Mouse (Mus musculus) CD4-positive helper T cell, adult 2 months (primary cell): ENCODE results near the gene Ccdc130.

Experiments used
- DNase-seq: peaks from one replicate; pipeline ENCODE4 v3.0.0-alpha.2; 2012; ENCODE audit warnings: low read depth, missing footprints, low spot score

Ccdc130 gene

DNA sequence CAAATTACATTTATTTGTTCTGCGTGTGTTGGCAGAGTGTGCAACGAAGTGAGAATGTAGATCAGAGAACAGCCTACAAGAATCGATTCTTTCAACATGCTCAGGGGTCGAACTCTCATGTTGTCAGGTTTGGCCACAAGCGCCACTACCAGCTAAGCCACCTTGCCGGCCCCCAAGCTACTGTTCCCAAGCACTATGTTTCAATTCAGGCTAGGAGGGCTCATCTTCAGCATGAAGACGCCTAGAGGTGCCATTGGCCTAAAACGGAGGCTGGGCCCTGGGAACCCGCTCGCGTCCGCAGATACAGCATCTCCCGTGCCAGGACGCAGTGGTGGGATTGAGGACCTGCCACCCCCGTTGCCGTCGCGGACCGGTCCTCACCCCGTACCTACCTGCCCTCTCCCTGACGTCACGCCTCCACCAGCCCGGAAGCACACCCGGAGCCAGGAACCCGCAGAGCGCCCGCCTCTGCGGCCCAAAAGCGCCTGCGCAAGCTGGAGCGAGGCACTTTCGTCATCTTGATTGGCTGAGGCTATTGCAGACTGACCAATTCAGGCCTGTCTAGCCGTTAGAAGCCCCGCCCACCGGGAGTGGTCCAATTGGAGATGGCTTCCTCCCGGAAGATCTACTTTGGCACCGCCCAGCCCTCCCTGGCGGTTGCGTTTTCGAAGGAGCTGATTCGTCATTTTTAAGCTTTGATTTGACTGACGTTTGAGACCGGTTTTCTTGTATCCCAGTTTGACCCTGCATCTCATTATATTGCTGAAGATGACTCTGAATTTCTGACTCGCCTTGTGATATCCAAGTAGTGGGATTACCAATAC lies at the start of gene Ccdc130:
Gene Ccdc130, minus strand, starts transcription at position 431 of the 824 bp plus-strand sequence.
- peak; percentile 100 for DNase-seq

DNA sequence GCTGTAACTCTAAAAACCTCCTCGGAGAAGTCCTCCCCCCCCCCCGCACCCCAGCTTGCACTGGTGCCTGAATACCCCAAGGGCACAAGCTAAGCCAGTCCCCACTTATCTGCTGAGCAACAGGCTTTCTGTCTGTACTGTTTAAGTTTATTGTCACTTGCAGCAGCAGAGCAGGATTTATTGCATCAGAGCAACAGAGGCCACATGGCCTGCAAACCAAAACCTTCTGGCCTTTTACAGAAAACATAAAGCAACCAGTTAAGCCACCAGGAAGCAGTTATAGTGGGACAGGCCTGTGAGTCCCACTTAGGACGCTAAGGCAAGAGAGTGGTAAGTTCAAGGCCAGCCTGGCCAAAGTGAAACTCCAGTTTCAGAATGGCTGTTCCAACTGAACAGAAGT lies 38.2 kb upstream of the Ccdc130 start:
- DNase-seq = no peak

GRCm38 (mm10) chr8:84303951-84304350 lies 33.8 kb upstream of the Ccdc130 start:
- no peak for DNase-seq

- no peak for DNase-seq
These were observed 27.0 kb upstream of the Ccdc130 start for GRCm38 (mm10) chr8:84297029-84297785.

DNA sequence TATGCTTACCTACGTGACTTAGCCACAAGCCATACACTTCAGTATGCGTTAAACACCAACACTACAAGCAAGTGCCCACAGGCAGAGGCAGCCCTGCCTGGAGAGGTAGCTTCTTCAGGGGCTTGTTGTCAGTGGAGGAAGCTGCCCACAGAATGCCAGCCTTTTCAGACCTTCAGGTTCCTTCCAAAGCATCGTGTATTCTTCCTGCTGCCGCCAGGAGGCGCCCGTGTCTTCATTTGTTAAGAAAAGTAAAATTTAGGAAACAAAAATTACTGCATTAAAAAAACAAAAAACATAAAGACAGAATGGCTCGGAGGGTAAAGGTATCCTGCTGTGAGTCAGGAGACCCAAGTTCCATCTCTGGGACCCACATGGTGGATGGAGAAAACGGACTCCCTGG lies 21.5 kb upstream of the Ccdc130 start:
- peak; percentile 59 for DNase-seq

GRCm38 (mm10) chr8:84291086-84291485 lies 20.9 kb upstream of the Ccdc130 start:
- no peak for DNase-seq

GRCm38 (mm10) chr8:84288892-84289291 lies 18.7 kb upstream of the Ccdc130 start:
- DNase-seq = peak; percentile 16

DNA sequence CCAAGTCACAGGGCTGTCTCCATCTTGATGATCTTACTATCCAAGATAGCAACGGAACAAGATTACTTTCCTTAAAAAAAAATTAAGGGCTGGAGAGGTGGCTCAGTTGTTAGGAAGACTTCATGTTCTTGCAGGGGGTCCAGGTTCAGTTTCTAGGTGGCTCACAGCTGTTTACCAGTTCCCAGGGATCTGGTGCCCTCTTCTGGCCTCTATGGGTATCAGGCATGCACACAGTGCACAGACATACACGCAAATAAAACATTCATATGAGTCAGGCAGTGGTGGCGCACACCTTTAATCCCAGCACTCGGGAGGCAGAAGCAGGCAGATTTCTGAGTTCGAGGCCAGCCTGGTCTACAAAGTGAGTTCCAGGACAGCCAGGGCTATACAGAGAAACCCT lies 15.5 kb upstream of the Ccdc130 start:
- DNase-seq = peak; percentile 53

DNA sequence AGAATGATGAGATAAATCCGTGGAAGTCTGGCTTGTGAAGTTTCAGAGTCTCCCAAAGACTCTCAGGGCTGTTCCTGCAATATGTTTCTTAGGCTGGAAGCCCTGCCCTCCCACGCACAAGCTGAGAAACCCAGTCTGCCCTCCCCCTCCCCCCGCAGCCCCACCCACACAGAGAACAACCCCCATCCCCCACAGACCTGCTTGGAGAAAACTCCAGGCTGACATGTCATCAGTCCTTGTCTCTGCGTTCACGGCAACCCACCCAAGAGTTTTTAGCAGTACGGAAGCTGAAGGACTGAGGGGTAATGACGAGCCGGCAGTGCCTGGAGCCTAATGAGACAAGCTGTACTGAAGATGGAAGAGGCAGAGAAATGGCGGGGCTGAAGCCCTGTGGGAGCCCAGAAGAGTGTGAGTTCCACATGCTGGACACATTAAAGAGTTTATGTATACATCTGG lies 14.5 kb upstream of the Ccdc130 start:
- no peak for DNase-seq

GRCm38 (mm10) chr8:84280777-84281176 lies 10.6 kb upstream of the Ccdc130 start:
- no peak for DNase-seq

GRCm38 (mm10) chr8:84276447-84276846 lies 6.3 kb upstream of the Ccdc130 start:
- no peak for DNase-seq

- no peak for DNase-seq
These were observed 3.8 kb upstream of the Ccdc130 start for GRCm38 (mm10) chr8:84273968-84274367.

- no peak for DNase-seq
These were observed 2.1 kb upstream of the Ccdc130 start for GRCm38 (mm10) chr8:84272302-84272701.

GRCm38 (mm10) chr8:84261098-84261497 lies 9.1 kb downstream of the Ccdc130 start:
- no peak for DNase-seq

- peak; percentile 94 for DNase-seq
These were observed 13.2 kb downstream of the Ccdc130 start, which contains the start of gene Mri1 for GRCm38 (mm10) chr8:84256822-84257610. Gene Mri1, minus strand, starts transcription at chr8:84257326.

- peak; percentile 87 for DNase-seq
These were observed 13.7 kb downstream of the Ccdc130 start for GRCm38 (mm10) chr8:84256458-84256821.

DNA sequence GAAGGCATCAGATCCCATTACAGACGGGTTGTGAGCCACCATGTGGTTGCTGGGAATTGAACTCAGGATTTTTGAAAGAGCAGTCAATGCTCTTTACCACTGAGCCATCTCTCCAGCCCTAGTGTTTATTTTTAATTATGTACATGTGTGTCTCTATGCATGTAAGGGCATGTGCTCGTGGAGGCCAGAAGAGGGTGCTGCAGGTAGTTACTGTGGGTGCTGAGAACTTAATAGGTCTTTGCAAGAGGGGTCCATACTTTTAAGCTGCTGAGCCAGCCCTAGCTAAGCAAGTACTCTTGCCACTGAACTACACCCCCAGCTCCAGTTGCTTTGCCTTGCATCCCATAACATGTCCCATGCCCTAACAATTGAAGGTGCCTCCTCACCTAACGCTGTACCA lies 14.3 kb downstream of the Ccdc130 start:
- DNase-seq = peak; percentile 31

DNA sequence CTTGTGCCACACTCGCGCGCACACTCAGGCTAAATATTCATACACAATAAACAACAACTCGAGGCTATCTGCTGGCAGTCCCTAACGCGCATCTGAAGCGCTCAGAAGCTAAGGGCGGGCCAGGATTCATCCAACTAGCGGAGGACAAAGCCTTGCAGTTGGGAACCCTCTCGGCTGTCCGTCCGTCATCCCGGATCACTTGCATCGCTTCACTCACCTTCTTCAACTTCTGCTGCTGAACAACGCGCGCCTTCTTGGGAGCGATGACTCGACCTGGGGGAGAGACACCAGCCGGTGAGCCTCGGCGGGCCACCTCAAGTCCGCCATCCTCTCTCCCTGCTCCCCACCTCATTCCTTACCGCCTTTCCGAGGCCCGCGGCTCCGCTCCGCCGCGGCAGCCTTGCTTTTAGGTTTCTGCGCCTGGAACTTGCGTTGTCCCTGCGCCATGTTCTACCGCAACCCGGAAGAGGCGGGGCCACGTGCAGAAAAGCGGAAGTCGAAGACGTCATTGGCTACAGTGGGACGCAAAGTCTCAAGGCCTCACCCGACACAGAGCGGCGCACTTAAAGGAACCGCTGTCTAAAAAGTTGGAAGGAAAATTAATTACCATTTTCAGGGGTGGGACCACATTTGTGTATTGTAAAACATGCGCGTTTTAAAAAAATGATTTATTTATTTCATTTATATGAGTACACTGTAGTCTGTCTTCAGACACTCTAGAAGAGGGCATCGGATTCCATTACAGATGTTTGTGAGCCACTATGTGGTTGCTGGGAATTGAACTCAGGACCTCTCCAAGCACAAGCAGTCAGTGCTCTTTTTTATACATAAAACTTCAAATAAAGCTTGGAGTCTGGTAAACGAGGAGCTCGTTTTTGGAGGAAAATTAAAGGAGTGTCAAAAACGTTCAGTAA lies 20.7 kb downstream of the Ccdc130 start, which contains the start of gene D8Ertd738e:
Gene D8Ertd738e, minus strand, starts transcription at position 463 of the 914 bp plus-strand sequence.
- DNase-seq = peak; percentile 96

DNA sequence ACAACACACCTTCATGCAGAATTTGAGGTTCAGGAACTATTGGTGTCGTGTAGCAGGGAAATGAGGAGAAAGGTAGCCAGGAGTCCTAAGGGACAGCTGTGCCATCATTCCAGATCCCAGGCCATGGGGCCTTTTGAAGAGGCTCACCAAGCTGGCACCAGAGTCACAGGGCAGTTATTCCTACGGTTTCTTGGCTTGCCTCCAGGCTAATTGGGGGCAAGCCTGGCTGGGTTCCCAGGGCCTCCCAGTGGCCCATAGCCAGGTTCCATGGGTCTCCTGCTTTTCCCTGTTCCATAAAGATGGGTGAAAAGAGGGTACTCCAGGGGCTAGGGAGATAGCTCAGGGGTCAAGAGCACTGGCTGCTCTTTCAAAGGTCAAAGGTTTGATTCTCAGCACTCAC lies 28.4 kb downstream of the Ccdc130 start:
- DNase-seq = no peak

GRCm38 (mm10) chr8:84241167-84241566 lies 29.0 kb downstream of the Ccdc130 start:
- DNase-seq = no peak
